Mouse (Mus musculus): ENCODE results near the gene Spaca9. TPM values are rescaled to one million over a fixed set of nuclear protein-coding genes. Genes with fewer than 3 reads are reported as not detected.

Gene Spaca9
- polyA plus RNA-seq, 1 experiment from 2014 or later, result 0.59 TPM

DNA sequence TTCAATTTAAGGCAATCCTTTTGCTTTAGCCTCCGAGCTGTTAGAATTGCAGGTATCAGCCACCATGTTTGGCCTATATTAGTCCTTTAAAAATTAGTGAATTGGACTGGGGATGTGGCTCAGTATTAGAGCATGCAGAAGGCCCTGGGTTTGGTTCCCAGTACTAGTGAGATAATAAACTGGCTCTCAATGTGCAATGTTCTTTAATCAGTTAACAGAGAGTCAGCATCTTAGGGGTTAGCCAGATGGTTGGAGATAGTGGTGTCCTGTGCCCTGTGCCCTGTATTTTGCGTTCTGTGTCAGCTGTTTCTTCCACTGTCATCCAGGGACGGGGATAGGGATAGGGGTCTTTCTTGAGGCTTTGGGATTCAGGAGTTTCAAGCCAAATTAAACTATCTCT is 36.6 kb downstream of the Spaca9 start:
- Histone ChIP-seq H3K36me3 (peaks cover 97% of the 10 kb centered on the region), H3K27me3 (replicated peaks) (no peaks in the 10 kb centered on the region), H3K4me1 (no peaks in the 10 kb centered on the region), H3K27ac (replicated peaks) (no peak overlapping the region), H3K9ac (no peak overlapping the region), H3K4me3 (no peak overlapping the region), H3K9me3 (no peaks in the 10 kb centered on the region), H3K4me2 (no peak overlapping the region)
- no peak for ATAC-seq (ENCODE audit: extremely low read depth, insufficient number of reproducible peaks, low FRiP score, low TSS enrichment)
- 85% methylated on average over 3 of the region's 3 CpGs for WGBS

DNA sequence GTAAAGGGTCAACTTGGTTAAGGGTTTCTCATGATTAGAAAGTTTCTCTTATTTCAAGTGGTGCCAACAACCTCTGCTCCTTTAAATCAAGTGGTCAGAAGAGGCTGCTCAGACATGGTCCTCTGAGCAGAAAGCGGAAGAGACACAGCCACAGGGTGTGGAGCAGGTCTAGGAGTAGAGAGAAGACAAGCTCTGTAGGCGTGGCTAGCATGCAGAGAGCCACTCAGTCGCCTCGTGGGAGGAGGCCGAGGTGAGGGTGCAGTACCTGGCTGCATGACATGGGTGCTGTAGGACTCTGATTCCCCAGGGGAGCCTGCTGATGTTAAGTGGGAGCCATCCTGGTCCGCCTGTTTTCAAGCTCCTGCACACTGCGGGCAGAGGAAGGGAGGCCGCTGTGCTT is 43.3 kb downstream of the Spaca9 start:
- no peaks in the 10 kb centered on the region for H3K27me3 ChIP-seq (replicated peaks)
- peaks cover 72% of the 10 kb centered on the region for H3K36me3 ChIP-seq
- H3K4me2 ChIP-seq, result no peak overlapping the region
- no peak overlapping the region for H3K4me3 ChIP-seq
- H3K27ac ChIP-seq (replicated peaks), result no peak overlapping the region
- H3K9me3 ChIP-seq, result no peaks in the 10 kb centered on the region
- H3K9ac ChIP-seq, result no peak overlapping the region
- WGBS, result 72% methylated on average over 8 of the region's 8 CpGs
- no peak for ATAC-seq (ENCODE audit: extremely low read depth, insufficient number of reproducible peaks, low FRiP score, low TSS enrichment)
- H3K4me1 ChIP-seq, result no peaks in the 10 kb centered on the region

DNA sequence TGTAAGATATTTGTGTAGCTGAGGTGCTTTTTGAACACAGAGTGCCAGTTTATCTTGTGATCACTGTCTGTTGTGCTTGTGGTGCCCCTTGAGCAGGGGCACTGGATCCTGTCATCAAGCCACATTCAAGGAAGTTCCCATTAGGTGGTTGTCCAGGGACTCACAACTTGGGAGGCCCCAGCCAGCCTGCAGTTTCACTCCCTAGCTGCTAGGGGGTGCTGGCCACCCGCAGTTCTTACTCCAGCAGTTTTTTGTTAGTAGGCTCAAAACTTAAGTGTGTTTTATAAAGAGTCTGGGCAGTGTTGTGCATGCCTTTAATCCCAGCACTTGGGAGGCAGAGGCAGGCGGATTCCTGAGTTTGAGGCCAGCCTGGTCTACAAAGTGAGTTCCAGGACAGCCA is 45.2 kb downstream of the Spaca9 start:
- 67% methylated on average over 2 of the region's 2 CpGs for WGBS
- no peaks in the 10 kb centered on the region for H3K4me1 ChIP-seq
- no peaks in the 10 kb centered on the region for H3K9me3 ChIP-seq
- H3K4me2 ChIP-seq, result no peak overlapping the region
- no peak overlapping the region for H3K9ac ChIP-seq
- H3K27ac ChIP-seq (replicated peaks), result no peak overlapping the region
- ATAC-seq (ENCODE audit: extremely low read depth, insufficient number of reproducible peaks, low FRiP score, low TSS enrichment), result no peak
- peaks cover 52% of the 10 kb centered on the region for H3K36me3 ChIP-seq
- H3K4me3 ChIP-seq, result no peak overlapping the region
- no peaks in the 10 kb centered on the region for H3K27me3 ChIP-seq (replicated peaks)

DNA sequence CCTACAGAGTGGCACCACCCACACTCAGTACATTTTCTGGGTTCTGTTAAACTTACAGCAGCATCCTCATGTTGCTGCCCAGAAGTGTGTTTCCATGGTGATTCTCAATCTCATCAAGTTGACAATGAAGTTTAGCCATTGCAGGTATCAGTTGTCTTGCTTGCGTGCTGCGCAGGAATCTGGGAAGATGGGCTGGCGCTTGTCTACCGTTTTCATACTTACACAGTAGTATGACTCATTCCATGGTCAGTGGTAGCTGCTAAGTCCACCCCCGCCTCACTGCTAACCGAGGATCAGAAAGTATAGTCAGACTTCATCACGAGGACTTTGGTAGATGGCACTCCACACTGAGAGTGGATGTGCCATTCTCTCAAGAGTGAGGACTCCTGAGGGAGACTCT is 46.2 kb downstream of the Spaca9 start:
- Histone ChIP-seq H3K4me3 (no peak overlapping the region), H3K9me3 (no peaks in the 10 kb centered on the region), H3K9ac (no peak overlapping the region), H3K27ac (replicated peaks) (no peak overlapping the region), H3K27me3 (replicated peaks) (no peaks in the 10 kb centered on the region), H3K4me1 (no peaks in the 10 kb centered on the region), H3K36me3 (peaks cover 43% of the 10 kb centered on the region), H3K4me2 (no peak overlapping the region)
- WGBS, result 95% methylated on average over 7 of the region's 7 CpGs
- no peak for ATAC-seq (ENCODE audit: extremely low read depth, insufficient number of reproducible peaks, low FRiP score, low TSS enrichment)

DNA sequence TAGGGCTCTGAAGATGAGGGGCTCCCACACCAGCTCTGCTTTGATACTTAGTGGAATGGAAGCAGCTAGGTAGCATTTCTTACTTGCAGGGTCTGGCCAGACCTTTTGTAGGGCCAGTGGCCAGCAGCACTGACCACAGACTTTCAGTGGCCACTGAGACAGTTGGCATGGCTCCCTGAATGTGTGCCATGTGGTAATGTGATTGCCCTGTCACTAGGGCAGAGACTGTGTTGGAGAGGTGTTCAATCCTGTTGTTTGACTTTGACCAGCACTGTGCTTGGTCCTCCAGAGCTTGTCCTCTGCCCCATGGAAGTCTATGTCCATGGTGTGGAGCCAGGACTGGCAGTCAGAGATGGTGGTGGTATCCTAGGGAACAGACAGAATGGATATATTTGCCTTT is 49.0 kb downstream of the Spaca9 start:
- Histone ChIP-seq H3K9me3 (no peaks in the 10 kb centered on the region), H3K9ac (no peak overlapping the region), H3K4me1 (no peaks in the 10 kb centered on the region), H3K27me3 (replicated peaks) (no peaks in the 10 kb centered on the region), H3K4me3 (no peak overlapping the region), H3K27ac (replicated peaks) (no peak overlapping the region), H3K36me3 (peaks cover 20% of the 10 kb centered on the region), H3K4me2 (no peak overlapping the region)
- no peak for ATAC-seq (ENCODE audit: extremely low read depth, insufficient number of reproducible peaks, low FRiP score, low TSS enrichment)

DNA sequence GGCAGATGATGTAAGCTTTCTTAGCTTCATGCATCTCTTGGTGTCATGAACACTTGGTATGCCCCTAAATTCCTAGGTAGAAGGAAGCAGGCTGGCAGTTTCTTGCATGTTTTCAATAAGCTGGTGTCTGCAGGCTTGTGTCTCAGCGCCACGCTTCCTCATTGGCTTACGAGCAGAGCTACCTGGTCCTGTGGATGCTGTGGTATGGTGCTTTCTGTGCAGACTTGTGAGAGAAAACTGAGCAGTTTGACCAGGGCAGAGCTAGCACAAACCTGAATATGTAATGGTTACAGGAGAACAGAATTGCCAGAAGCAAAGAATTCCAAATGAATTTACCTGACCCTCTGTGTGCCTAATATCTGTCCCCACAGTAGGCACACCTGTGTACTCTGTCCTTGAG is 56.4 kb downstream of the Spaca9 start:
- no peak overlapping the region for H3K9ac ChIP-seq
- H3K27ac ChIP-seq (replicated peaks), result no peak overlapping the region
- no peaks in the 10 kb centered on the region for H3K9me3 ChIP-seq
- no peaks in the 10 kb centered on the region for H3K36me3 ChIP-seq
- WGBS, result 87% methylated on average over 3 of the region's 3 CpGs
- ATAC-seq (ENCODE audit: extremely low read depth, insufficient number of reproducible peaks, low FRiP score, low TSS enrichment), result no peak
- H3K4me1 ChIP-seq, result peaks cover 32% of the 10 kb centered on the region
- H3K4me3 ChIP-seq, result peak overlapping the region; percentile 25; the same call in 1 of the 2 replicates
- peak overlapping the region; percentile 91; the same call in 1 of the 2 replicates for H3K4me2 ChIP-seq
- no peaks in the 10 kb centered on the region for H3K27me3 ChIP-seq (replicated peaks)

Small RNA genes within 50 kb of the gene (microRNA-seq; reads per million reads assigned to microRNA genes)
- 1.6 reads per million for gene Mir3088

Other genes starting within 250 kb of the Spaca9 start
- gene 1700007K13Rik, start 233.4 kb downstream of the Spaca9 start, polyA plus RNA-seq (2015; fragmentation: Nextera tagmentation; extraction: Ambion mirVana), result 0.31 TPM in 1 of 2 replicates, not detected in the other
- gene Mrps2, start 231.7 kb downstream of the Spaca9 start, polyA plus RNA-seq (2015; fragmentation: Nextera tagmentation; extraction: Ambion mirVana), result 46.0 and 48.5 TPM in 2 replicates
- gene Gbgt1, start 202.8 kb downstream of the Spaca9 start, polyA plus RNA-seq (2015; fragmentation: Nextera tagmentation; extraction: Ambion mirVana), result 0.25 and 0.47 TPM in 2 replicates
- 1.1 and 1.6 TPM in 2 replicates for gene Gm10134, start 193.6 kb downstream of the Spaca9 start, polyA plus RNA-seq (2015; fragmentation: Nextera tagmentation; extraction: Ambion mirVana)
- 19.2 and 20.3 TPM in 2 replicates for gene Ralgds, start 186.6 kb downstream of the Spaca9 start, polyA plus RNA-seq (2015; fragmentation: Nextera tagmentation; extraction: Ambion mirVana)
- gene Cel, start 136.3 kb downstream of the Spaca9 start, polyA plus RNA-seq (2015; fragmentation: Nextera tagmentation; extraction: Ambion mirVana), result 0.31 TPM in 1 of 2 replicates, not detected in the other
- 29.8 and 30.9 TPM in 2 replicates for gene Gtf3c5, start 116.0 kb downstream of the Spaca9 start, polyA plus RNA-seq (2015; fragmentation: Nextera tagmentation; extraction: Ambion mirVana)
- gene Gfi1b, start 77.7 kb downstream of the Spaca9 start, polyA plus RNA-seq (2015; fragmentation: Nextera tagmentation; extraction: Ambion mirVana), result 2.8 and 4.7 TPM in 2 replicates
- 16.2 and 16.4 TPM in 2 replicates for gene Tsc1, start 58.5 kb downstream of the Spaca9 start, polyA plus RNA-seq (2015; fragmentation: Nextera tagmentation; extraction: Ambion mirVana)
- 0.37 and 0.90 TPM in 2 replicates for gene Ak8, start 437 bp upstream of the Spaca9 start, polyA plus RNA-seq (2015; fragmentation: Nextera tagmentation; extraction: Ambion mirVana)
- 6.7 and 8.0 TPM in 2 replicates for gene Gtf3c4, start 140.6 kb upstream of the Spaca9 start, polyA plus RNA-seq (2015; fragmentation: Nextera tagmentation; extraction: Ambion mirVana)
- gene Ddx31, start 140.7 kb upstream of the Spaca9 start, polyA plus RNA-seq (2015; fragmentation: Nextera tagmentation; extraction: Ambion mirVana), result 7.7 and 7.8 TPM in 2 replicates
- gene Barhl1, start 216.9 kb upstream of the Spaca9 start, polyA plus RNA-seq (2015; fragmentation: Nextera tagmentation; extraction: Ambion mirVana), result not detected in 2 replicates

All from heart, embryonic 13.5 days (tissue).